Mouse (Mus musculus) ovary, adult 18-20 months (tissue): Measurements from ENCODE around the gene Gm17577.
"Not testable (repeated sequence)": the region's sequence is repeated elsewhere in the genome, so short reads cannot be mapped to it uniquely, and the experiment has no call there.

Experiments
- DNase-seq: peaks from one replicate; pipeline ENCODE4 v3.0.0; 2022; ENCODE audit warnings: low spot score, mixed read lengths

The Gm17577 gene

DNA sequence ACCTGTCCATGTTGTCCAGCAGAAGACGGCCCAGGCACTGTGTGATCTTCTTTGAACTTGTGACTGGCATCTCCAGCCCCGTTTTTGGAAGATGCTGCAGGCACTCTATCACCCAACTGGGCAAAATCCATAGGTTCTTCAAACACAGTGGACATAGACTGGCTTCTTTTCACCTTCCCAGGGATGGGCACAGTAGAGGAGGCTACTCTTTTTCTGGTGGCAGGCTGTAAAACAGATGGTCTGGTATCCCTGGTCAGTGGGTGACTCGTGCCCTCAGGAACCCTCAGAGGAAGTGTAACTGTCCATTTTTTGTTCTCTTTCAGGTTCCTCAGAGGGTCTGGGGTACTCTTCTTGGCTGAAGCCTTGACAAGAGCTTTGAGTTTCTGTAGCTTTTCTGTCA is at the start of gene Gm17577:
Gene Gm17577 (minus strand): TSS at position 101 of the 400 bp plus-strand sequence.
- DNase-seq = not testable (repeated sequence)

DNA sequence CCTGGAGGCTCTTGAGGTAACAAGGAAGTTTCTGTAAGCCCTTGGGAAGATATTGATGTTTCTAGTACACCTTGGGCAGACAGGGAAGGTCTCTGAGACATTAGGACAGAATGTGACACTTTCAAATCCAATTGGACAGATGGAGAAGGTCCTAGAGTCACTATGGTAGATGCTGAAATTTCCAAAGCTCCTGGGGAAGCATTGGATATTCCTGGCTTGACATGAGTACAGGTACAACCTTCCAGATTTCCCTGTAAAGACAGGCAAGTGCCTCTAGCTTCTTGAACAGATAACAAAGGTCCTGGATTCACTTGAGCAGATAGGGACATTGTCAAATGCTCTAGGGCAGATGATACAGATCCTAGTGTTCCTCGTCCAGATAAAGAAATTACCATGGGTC is 24.3 kb downstream of the Gm17577 start, which contains the start of gene Srsx:
Gene Srsx (minus strand): TSS at position 101 of the 400 bp plus-strand sequence.
- DNase-seq = not testable (repeated sequence)
